Mouse (Mus musculus) intestine, embryonic 14.5 days (tissue): ENCODE measurements around the gene Slc18b1. TPM values are rescaled to one million over a fixed set of nuclear protein-coding genes. Genes with fewer than 3 reads are reported as not detected.

ENCODE experiments used
- ATAC-seq: fragments of 200-750 bp; cut with Nextera tagmentation; replicated peaks from 2 replicates; pipeline ENCODE4 v1.8.0; 2017; ENCODE audit warnings: low read depth, moderate number of reproducible peaks, moderate TSS enrichment, moderate library complexity; ENCODE audit not compliant: low FRiP score, low TSS enrichment
- DNase-seq: peaks from one replicate; pipeline ENCODE4 v3.0.0-alpha.2; 2018; ENCODE audit warnings: low spot score
- H3K27ac ChIP-seq: fragments of 300-500 bp; sonication (generic); 2 replicates; pipeline ENCODE4 v1.5.1; 2014; ENCODE audit warnings: low read depth, mild to moderate bottlenecking, control low read depth
- H3K27me3 ChIP-seq: fragments of 300-500 bp; sonication (generic); replicated peaks from 2 replicates; pipeline ENCODE4 v1.6.1; 2014; ENCODE audit warnings: low read length, control low read depth; ENCODE audit not compliant: control insufficient read depth, insufficient read depth
- H3K36me3 ChIP-seq: fragments of 300-500 bp; sonication (generic); 2 replicates; pipeline ENCODE4 v1.6.1; 2014; ENCODE audit warnings: low read length, control low read depth; ENCODE audit not compliant: control insufficient read depth, insufficient read depth
- H3K4me1 ChIP-seq: fragments of 300-500 bp; sonication (generic); replicated peaks from 2 replicates; pipeline ENCODE4 v1.6.1; 2014; ENCODE audit warnings: low read length, control low read depth, mixed read lengths; ENCODE audit not compliant: control insufficient read depth, insufficient read depth
- H3K4me2 ChIP-seq: fragments of 300-500 bp; sonication (generic); 2 replicates; pipeline ENCODE4 v1.6.1; 2014; ENCODE audit warnings: low read length
- H3K4me3 ChIP-seq: fragments of 300-500 bp; sonication (generic); 2 replicates; pipeline ENCODE4 v1.5.1; 2014; ENCODE audit warnings: low read depth, low read length, control low read depth, mixed read lengths
- H3K9ac ChIP-seq: fragments of 300-500 bp; sonication (generic); 2 replicates; pipeline ENCODE4 v1.6.1; 2014; ENCODE audit warnings: mild to moderate bottlenecking, low read length
- H3K9me3 ChIP-seq: fragments of 300-500 bp; sonication (generic); 2 replicates; pipeline ENCODE4 v1.6.1; 2016; ENCODE audit warnings: low read length, control low read depth; ENCODE audit not compliant: control insufficient read depth
- WGBS: fragments of 180-500 bp; shearing (Covaris S2); extraction: QIAGEN DNeasy Blood & Tissue Kit; methylation state at CpG from one replicate; pipeline ENCODE4 v1.1.7; 2014; 5-methylcytosine and 5-hydroxymethylcytosine counted together
- polyA plus RNA-seq: library from polyadenylated mRNA; unstranded; fragments of >200 nt; fragmentation: Nextera tagmentation; extraction: Ambion mirVana; gene quantifications from 2 replicates; pipeline ENCODE4 v1.2.1, GENCODE M21; 2014

The Slc18b1 gene
- 16.3 and 17.8 TPM in 2 replicates for polyA plus RNA-seq

DNA sequence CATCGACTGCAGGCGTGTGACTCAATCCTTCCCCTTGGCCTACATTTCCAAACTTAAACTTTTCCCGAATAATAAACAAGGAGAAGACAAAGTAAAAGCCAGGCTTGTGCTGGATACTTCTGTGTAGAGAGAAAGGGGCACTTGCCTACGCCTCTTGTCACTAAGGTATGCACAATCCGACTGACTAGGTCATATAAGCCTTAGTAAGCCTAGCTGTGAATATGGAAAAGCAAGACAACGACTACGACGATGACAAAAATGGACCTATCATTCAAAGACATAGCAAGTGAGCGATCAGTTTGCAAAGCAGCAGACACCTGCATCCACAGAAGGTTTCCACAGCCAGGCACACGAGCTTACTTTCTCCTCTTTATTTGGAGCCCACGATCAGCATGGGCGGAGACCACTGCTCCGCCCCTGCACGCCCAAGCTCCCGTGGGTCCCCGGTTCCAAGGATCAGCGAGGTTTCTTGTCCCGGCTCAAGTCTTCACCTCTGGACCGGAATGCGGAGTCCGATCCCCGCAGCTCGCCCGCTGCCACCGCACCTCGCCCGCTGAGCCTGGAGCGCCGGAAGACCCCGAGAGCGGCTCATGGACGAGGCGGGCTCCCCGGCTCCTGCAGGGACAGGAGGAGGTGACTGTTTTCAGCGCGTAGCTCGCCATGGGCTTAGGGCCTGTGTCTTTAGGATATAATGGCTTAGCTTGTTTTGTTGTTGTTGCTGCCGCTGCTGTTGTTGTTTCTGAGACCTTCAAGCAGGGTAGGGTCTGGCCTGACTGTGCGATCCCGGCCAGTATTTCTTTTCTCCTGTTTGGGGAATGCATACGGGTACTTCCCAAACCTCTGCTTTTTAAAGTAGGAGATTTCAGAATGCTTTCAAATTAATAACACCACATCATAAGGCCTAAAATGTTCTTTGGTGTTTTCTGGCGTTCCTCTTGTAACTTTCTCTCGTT lies at the start of gene Slc18b1:
Gene Slc18b1 (plus strand): TSS at position 436 of the 953 bp plus-strand sequence.
- peak; percentile 24; the same call in 1 of the 2 replicates for ATAC-seq
- H3K27me3 ChIP-seq = no peaks in the 10 kb centered on the region

DNA sequence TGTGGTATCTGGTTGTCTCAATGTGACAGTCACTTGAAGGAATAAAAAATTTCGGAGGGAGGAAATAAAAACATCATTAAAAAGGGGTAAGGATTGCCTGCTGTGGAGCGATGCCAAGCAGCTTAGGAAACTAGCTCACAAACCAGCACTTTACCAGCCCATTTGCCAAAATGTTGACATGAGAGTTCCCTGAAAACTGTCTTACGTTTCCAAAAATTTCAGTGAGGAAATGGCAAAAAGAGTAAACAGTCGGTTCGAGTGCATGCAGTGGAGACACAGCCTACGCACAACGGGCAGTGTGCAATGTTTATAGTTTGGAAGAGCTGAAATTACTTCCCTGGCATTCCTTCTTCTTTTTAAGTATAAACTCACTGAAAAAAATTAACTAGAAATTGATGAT lies 42.6 kb upstream of the Slc18b1 start:
- H3K9ac ChIP-seq = no peak overlapping the region
- H3K27me3 ChIP-seq = no peaks in the 10 kb centered on the region
- no peaks in the 10 kb centered on the region for H3K36me3 ChIP-seq
- H3K4me3 ChIP-seq = no peak overlapping the region
- no peak for ATAC-seq
- DNase-seq = no peak
- H3K4me2 ChIP-seq = no peak overlapping the region
- 37% methylated on average over 7 of the region's 7 CpGs for WGBS
- H3K9me3 ChIP-seq = no peaks in the 10 kb centered on the region
- H3K4me1 ChIP-seq = no peaks in the 10 kb centered on the region
- no peak overlapping the region for H3K27ac ChIP-seq

More for the DNA sequence above, at the start of gene Slc18b1:
- H3K36me3 ChIP-seq = peaks cover 5% of the 10 kb centered on the region; the same call in 1 of the 2 replicates
- H3K27ac ChIP-seq = 0 out of 2 replicates have a peak within 1 kb of the TSS, but pooled peaks have one; percentile 47
- 5% methylated on average over 43 of the region's 43 CpGs for WGBS
- DNase-seq = peak; percentile 82
- peaks cover 10% of the 10 kb centered on the region; the same call in 1 of the 2 replicates for H3K4me1 ChIP-seq
- no peaks in the 10 kb centered on the region for H3K9me3 ChIP-seq
- peak within 1 kb of the TSS; percentile 81 for H3K9ac ChIP-seq
- H3K4me3 ChIP-seq = peak within 1 kb of the TSS; percentile 70
- peak within 1 kb of the TSS; percentile 75 for H3K4me2 ChIP-seq

DNA sequence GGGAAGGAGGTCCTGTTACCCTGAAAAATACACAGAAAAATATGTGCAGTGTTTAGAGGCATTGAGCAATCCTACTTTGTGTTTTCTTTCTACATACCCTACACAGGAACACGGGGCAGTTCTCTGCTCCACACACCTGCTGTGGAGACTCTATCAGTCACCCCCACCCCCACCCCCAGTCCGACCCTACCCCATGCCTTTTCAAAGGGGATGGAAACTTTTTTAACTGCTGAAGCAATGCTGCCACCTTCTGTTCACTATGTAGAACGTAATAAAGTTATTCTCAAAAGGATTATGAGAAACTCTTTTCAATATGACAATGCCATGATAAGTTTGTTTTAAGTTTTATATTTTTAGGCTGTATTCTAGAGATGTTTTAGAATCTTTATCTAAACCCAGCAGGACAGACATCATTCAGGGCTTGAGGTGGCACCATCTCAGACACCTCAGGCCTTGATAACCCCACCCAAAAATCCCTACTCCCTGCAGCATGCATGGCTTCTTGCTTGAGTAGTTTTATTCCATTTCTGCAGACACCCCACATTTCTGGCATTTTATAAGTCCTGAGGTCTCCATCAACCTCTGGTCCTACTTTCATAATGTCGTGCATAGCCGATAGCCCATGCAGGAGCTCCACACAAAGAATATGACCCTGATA lies 19.4 kb upstream of the Slc18b1 start:
- DNase-seq (no peak), ATAC-seq (0 out of 2 replicates have a peak, but pooled peaks have one; percentile 43)
- Histone ChIP-seq H3K4me2 (no peak overlapping the region), H3K27ac (no peak overlapping the region), H3K9ac (no peak overlapping the region), H3K36me3 (0 out of 2 replicates have a peak, but pooled peaks cover 6% of the 10 kb centered on the region), H3K4me1 (no peaks in the 10 kb centered on the region), H3K9me3 (0 out of 2 replicates have a peak, but pooled peaks cover 2% of the 10 kb centered on the region), H3K27me3 (no peaks in the 10 kb centered on the region), H3K4me3 (no peak overlapping the region)
- 39% methylated on average over 5 of the region's 5 CpGs for WGBS

DNA sequence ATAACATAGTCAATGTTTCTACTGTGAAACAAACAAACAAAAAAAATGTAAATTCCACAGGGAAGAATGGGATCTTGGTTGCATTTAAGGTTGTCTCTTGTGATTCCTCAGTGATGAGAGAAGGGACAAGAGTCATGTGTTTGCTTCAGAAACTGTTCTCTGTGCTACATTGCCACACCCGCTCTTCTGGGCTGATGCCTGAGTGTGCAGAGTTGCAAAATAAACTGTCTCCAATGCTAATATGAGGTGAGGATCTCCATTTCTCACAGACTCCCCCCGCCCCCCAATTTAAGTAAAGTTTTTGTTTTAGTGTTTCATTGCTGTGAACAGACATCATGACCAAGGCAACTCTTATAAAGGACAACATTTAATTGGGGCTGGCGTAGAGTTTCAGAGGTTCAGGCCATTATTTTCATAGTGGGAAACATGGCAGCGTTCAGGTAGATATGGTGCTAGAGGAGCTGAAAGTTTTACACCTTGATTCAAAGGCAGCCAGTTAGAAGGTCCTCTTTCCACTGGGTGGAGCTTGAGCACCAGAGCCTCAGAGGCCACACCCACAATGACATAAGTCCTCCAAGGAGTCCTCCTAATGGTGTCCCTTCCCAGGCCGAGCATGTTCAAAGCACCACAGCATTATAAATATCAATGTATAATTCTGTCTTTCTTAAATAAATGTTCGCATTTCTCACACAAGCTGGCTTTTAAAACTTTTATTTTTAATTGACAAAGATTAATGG lies 16.1 kb upstream of the Slc18b1 start:
- Histone ChIP-seq H3K4me3 (no peak overlapping the region), H3K9ac (no peak overlapping the region), H3K27me3 (no peaks in the 10 kb centered on the region), H3K4me1 (peaks cover 5% of the 10 kb centered on the region; the same call in 1 of the 2 replicates), H3K36me3 (peaks cover 30% of the 10 kb centered on the region), H3K27ac (no peak overlapping the region), H3K9me3 (no peaks in the 10 kb centered on the region), H3K4me2 (no peak overlapping the region)
- 80% methylated on average over 6 of the region's 6 CpGs for WGBS
- DNase-seq = no peak
- 0 out of 2 replicates have a peak, but pooled peaks have one; percentile 38 for ATAC-seq

DNA sequence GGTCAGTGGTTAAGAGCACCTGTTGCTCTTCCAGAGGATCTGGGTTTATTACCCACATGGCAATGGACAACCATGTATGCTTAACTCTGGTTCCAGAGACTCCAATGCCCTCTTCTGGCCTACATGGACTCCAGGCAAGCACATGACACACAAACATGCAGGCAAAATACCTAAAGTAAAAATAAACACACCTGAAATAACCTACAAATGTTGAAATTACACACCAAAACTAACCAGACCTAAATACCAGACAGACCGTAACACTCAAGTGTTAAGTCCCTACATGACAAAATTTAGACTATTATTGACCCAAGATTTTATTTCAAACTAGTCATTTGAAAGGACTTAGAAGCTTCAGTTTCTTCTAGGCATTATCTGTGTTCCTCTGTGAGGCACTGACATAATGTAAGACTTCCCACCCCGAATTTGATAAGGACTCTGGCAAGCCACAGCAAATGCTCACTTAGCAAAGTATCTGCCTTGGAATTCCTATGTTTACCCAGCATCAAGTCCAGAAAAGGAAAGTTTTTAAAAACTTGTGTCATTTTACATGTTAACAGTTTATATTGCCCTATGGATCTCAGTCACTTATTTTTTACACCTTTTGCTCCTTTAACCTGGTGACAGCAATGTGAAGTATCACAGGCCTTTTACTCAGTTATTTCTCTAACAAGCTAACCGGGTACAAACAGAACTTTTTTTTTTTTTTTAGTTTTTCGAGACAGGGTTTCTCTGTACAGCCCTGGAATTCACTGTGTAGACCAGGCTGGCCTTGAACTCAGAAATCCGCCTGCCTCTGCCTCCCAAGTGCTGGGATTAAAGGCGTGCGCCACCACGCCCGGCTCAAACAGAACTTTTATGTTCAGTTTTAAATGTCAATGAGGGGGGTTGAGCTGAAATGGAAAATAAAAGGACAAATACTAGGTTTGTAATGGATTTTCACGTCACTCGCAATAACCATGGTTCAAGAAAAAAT lies 14.7 kb upstream of the Slc18b1 start:
- DNase-seq = no peak
- peaks cover 38% of the 10 kb centered on the region for H3K36me3 ChIP-seq
- H3K27me3 ChIP-seq = no peaks in the 10 kb centered on the region
- H3K9me3 ChIP-seq = no peaks in the 10 kb centered on the region
- H3K4me2 ChIP-seq = no peak overlapping the region
- peaks cover 10% of the 10 kb centered on the region; the same call in 1 of the 2 replicates for H3K4me1 ChIP-seq
- H3K4me3 ChIP-seq = no peak overlapping the region
- H3K9ac ChIP-seq = no peak overlapping the region
- ATAC-seq = no peak
- no peak overlapping the region for H3K27ac ChIP-seq
- 80% methylated on average over 11 of the region's 11 CpGs for WGBS

DNA sequence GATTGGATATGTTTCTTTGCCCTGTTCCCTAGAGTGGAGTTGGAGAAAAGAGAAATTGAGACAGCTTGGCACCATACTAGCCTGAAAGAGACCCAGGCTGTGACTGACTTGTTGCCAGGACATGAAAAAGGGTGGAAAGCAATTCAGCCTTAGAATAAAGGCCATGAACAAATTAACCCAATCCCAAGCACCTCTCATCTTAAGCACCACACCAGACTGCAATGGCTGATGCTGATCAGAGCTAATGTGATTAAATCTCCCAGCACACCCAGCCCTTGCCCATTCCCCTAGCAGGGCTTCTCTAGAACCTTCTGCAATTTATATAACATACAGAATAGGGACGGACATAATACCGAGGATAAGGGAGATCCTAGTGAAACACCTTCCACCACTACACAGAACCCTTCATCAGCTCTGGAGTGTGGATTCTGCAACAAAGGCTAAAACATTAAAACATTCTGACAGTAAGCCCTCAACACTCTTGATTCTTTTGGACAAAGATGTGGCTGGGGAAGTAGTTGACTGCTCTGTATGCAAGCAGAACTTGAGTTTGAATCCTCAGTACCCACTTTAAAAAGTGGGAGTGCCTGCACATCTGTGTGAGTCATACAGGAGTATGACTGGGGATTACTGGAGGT lies 13.8 kb upstream of the Slc18b1 start:
- H3K36me3 ChIP-seq = peaks cover 38% of the 10 kb centered on the region
- H3K4me3 ChIP-seq = no peak overlapping the region
- no peaks in the 10 kb centered on the region for H3K27me3 ChIP-seq
- DNase-seq (no peak), ATAC-seq (no peak)
- H3K27ac ChIP-seq = no peak overlapping the region
- no peak overlapping the region for H3K4me2 ChIP-seq
- no peaks in the 10 kb centered on the region for H3K9me3 ChIP-seq
- H3K9ac ChIP-seq = no peak overlapping the region
- 36% methylated on average over 2 of the region's 2 CpGs for WGBS
- H3K4me1 ChIP-seq = peaks cover 10% of the 10 kb centered on the region

DNA sequence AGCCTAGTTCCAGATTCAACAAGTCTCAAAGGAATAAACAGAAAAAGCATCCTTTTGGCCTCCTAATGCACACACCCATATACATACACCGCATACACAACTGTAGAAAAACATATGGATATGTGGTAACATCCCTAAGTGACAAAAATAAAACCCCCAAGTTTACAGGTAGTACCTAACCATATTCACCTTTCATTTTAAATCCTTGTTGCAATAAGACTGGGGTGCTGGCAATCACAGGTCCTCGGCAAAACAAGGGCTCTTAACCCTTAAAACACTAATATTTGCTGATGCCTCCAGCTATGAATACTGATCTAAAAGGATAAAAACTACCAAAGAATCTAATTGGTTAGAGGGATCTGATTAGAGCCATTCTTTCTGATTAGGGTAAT lies 13.3 kb upstream of the Slc18b1 start:
- DNase-seq (no peak), ATAC-seq (no peak)
- peaks cover 38% of the 10 kb centered on the region for H3K36me3 ChIP-seq
- H3K4me2 ChIP-seq = no peak overlapping the region
- peaks cover 15% of the 10 kb centered on the region for H3K4me1 ChIP-seq
- H3K27me3 ChIP-seq = no peaks in the 10 kb centered on the region
- no peaks in the 10 kb centered on the region for H3K9me3 ChIP-seq
- H3K9ac ChIP-seq = no peak overlapping the region
- WGBS = 31% methylated on average over 2 of the region's 2 CpGs
- no peak overlapping the region for H3K4me3 ChIP-seq
- no peak overlapping the region for H3K27ac ChIP-seq
